Comparison of ENCODE assay signal across 36 mouse cellular contexts in the genomic region with DNA sequence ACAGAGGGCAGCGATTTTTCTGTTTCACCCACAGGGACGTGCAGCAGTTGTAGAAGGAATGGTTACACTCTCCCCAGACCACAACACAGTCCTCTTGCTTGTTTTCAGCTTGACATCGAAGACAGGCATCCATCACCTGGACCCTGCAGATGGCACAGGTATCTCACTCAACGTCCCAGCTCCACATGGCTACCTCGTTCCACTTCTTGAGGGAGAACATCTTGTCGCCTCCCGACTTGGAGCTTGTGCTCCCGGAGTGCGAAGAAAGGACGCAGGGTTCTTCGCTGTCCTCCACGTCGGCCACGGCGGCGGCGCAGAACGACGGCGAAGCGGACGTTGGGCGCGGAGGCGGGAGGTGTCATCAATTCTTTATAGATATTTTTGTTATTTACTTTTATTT. TPM values are rescaled to one million over a fixed set of nuclear protein-coding genes. Genes with fewer than 3 reads are reported as not detected.
"Had no signal": no experiment of that assay in that cellular context is flagged by ENCODE, and none has a peak within 500 bp of the region (broad histone marks: within the 10 kb centered on the region; RNA-seq: fewer than 3 reads in every experiment).

No protein-coding gene starts in this region.

- H3K4me1 ChIP-seq: embryonic facial prominence, embryonic 10.5 days; embryonic facial prominence, embryonic 12.5 days; embryonic facial prominence, embryonic 13.5 days; embryonic facial prominence, embryonic 15.5 days; forebrain, embryonic 10.5 days; forebrain, embryonic 12.5 days; forebrain, embryonic 13.5 days; forebrain, embryonic 15.5 days had no signal

- H3K27ac ChIP-seq: embryonic facial prominence, embryonic 10.5 days; embryonic facial prominence, embryonic 12.5 days; embryonic facial prominence, embryonic 13.5 days; embryonic facial prominence, embryonic 15.5 days; forebrain, embryonic 10.5 days; forebrain, embryonic 12.5 days; forebrain, embryonic 13.5 days; forebrain, embryonic 15.5 days; gastrocnemius, adult 2 months; heart, adult 2 months had no signal

- DNase-seq: cerebellum, adult 2 months; cerebellum, adult 8-10 months; cerebellum, adult 9-10 months; cerebellum, adult 9-11 months; cerebellum, postnatal 10 days; cerebellum, postnatal 14 days; cerebellum, postnatal 25 days; cerebellum, postnatal 36 days; embryo, embryonic 11 days; forebrain, postnatal 0 days; gastrocnemius, adult 2 months; gastrocnemius, postnatal 10 days; gastrocnemius, postnatal 14 days; gastrocnemius, postnatal 25 days; gastrocnemius, postnatal 36 days; heart, adult 18-20 months; heart, adult 2 months had no signal

- H3K36me3 ChIP-seq: embryonic facial prominence, embryonic 10.5 days; embryonic facial prominence, embryonic 12.5 days; embryonic facial prominence, embryonic 13.5 days; embryonic facial prominence, embryonic 15.5 days; forebrain, embryonic 10.5 days; forebrain, embryonic 12.5 days; forebrain, embryonic 15.5 days had no signal

- H3K27me3 ChIP-seq: embryonic facial prominence, embryonic 12.5 days; embryonic facial prominence, embryonic 15.5 days; forebrain, embryonic 12.5 days; forebrain, embryonic 13.5 days; forebrain, embryonic 15.5 days had no signal

- H3K4me3 ChIP-seq: embryonic facial prominence, embryonic 10.5 days; embryonic facial prominence, embryonic 12.5 days; embryonic facial prominence, embryonic 13.5 days; embryonic facial prominence, embryonic 15.5 days; erythroblast, embryonic 14.5 days; forebrain, embryonic 10.5 days; forebrain, embryonic 12.5 days; forebrain, embryonic 13.5 days; forebrain, embryonic 15.5 days; gastrocnemius, adult 2 months; heart, adult 2 months had no signal

- H3K9me3 ChIP-seq: embryonic facial prominence, embryonic 10.5 days; embryonic facial prominence, embryonic 12.5 days; embryonic facial prominence, embryonic 13.5 days; embryonic facial prominence, embryonic 15.5 days; forebrain, embryonic 10.5 days; forebrain, embryonic 12.5 days; forebrain, embryonic 13.5 days; forebrain, embryonic 15.5 days had no signal

RNA-seq across cellular contexts. Expression of gene Cga, which starts 47.5 kb away (rescaled TPM):
- total RNA-seq: common myeloid progenitor, adult 5-6 weeks; forebrain, postnatal 0 days; gastrocnemius, adult 18-20 months; gastrocnemius, adult 2 months; gastrocnemius, adult 8-10 months; gastrocnemius, postnatal 10 days; gastrocnemius, postnatal 14 days; gastrocnemius, postnatal 25 days; gastrocnemius, postnatal 36 days; gastrocnemius, postnatal 4 days; granulocyte monocyte progenitor cell, adult 5-6 weeks; heart, adult 18-20 months; heart, adult 2 months had no signal
- polyA plus RNA-seq: cerebellum, adult 2 months; cortical plate, adult 2 months; erythroblast, embryonic 14.5 days; forebrain, embryonic 11.5 days; forebrain, embryonic 13.5 days; forebrain, embryonic 15.5 days; forebrain, embryonic 16.5 days; forebrain, postnatal 0 days; frontal cortex, adult 2 months; gonadal fat pad, adult 2 months; heart, adult 2 months had no signal
